Mouse (Mus musculus): ENCODE data around the gene Rxfp2. TPM values are rescaled to one million over a fixed set of nuclear protein-coding genes. Genes with fewer than 3 reads are reported as not detected.

Rxfp2 gene
- polyA plus RNA-seq, 1 experiment from 2014 or later: 1.0 TPM

DNA sequence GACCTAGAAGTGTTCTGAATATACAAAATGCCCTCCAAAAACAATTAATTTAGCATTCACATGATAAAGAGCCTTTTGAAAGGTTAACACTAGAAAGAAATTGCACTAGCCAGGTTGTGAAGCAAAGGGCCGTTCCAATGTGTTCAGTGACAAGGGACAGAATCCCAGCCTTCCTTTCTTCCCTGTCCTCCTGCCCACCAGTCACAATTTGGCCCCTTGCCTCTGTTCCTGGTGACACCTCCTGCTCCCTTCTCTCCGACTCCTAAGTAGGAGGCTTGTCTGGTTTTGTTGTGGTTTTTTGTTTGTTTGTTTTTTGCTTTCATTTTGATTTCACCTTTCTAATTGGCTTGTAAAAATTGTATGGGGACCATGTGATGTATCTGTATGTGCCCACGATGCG, 3.3 kb downstream of the Rxfp2 start:
- Histone ChIP-seq H3K9me3 (replicated peaks) (no peaks in the 10 kb centered on the region), H3K36me3 (no peaks in the 10 kb centered on the region), H3K9ac (no peak overlapping the region), H3K4me2 (replicated peaks) (no peak overlapping the region), H3K27ac (replicated peaks) (no peak overlapping the region), H3K4me3 (replicated peaks) (no peak overlapping the region), H3K27me3 (peaks cover 6% of the 10 kb centered on the region), H3K4me1 (no peaks in the 10 kb centered on the region)
- no peak for ATAC-seq (ENCODE audit: insufficient number of reproducible peaks, low FRiP score, low TSS enrichment, low read depth)
- 80% methylated on average over 4 of the region's 4 CpGs for WGBS

DNA sequence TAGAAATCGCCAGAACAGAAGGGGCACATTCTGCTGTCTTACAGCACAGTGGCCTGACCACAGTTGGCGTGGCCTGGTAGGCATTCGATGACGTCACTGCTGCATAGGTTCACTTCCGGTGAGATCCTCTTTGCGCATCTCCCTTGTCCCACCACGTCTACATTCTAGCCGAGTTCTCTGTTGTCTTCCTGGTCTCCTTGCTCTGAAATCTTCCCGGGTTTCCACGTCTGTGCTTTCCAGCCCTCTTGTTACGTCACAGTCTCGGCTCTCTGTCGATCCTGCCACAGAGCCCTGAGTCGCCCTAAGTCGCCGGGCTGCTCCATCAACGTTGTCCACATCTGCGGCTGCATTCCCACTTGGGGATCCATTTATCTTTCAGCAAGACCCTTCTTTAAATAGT, 4.1 kb downstream of the Rxfp2 start:
- no peaks in the 10 kb centered on the region for H3K9me3 ChIP-seq (replicated peaks)
- no peak overlapping the region for H3K4me2 ChIP-seq (replicated peaks)
- no peaks in the 10 kb centered on the region for H3K36me3 ChIP-seq
- no peak overlapping the region for H3K9ac ChIP-seq
- H3K27me3 ChIP-seq: peaks cover 6% of the 10 kb centered on the region
- H3K4me3 ChIP-seq (replicated peaks): no peak overlapping the region
- no peak overlapping the region for H3K27ac ChIP-seq (replicated peaks)
- H3K4me1 ChIP-seq: no peaks in the 10 kb centered on the region
- 83% methylated on average over 18 of the region's 18 CpGs for WGBS
- ATAC-seq (ENCODE audit: insufficient number of reproducible peaks, low FRiP score, low TSS enrichment, low read depth): no peak

DNA sequence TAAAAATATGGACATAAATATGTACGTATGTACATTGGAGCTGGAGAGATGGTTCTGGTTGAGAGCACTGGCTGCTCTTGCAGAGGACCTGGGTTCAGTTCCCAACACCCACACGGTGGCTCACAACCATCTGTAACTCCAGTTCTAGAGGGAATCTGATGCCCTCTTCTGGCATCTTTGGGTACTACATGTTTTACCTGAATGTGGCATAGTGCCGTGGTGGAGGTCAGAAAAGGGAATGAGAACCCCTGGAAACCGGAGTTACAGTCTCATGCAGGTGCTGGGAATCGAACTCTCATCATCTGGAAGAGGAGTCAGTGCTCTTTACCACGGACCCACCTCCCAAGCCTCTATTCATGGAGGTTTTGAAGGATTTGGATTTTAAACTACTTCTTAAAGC, 5.0 kb downstream of the Rxfp2 start:
- no peaks in the 10 kb centered on the region for H3K4me1 ChIP-seq
- H3K9me3 ChIP-seq (replicated peaks): no peaks in the 10 kb centered on the region
- H3K36me3 ChIP-seq: no peaks in the 10 kb centered on the region
- no peak overlapping the region for H3K27ac ChIP-seq (replicated peaks)
- H3K27me3 ChIP-seq: no peaks in the 10 kb centered on the region
- H3K4me2 ChIP-seq (replicated peaks): no peak overlapping the region
- WGBS: 89% methylated on average over 6 of the region's 6 CpGs
- H3K4me3 ChIP-seq (replicated peaks): no peak overlapping the region
- no peak overlapping the region for H3K9ac ChIP-seq
- ATAC-seq (ENCODE audit: insufficient number of reproducible peaks, low FRiP score, low TSS enrichment, low read depth): no peak

DNA sequence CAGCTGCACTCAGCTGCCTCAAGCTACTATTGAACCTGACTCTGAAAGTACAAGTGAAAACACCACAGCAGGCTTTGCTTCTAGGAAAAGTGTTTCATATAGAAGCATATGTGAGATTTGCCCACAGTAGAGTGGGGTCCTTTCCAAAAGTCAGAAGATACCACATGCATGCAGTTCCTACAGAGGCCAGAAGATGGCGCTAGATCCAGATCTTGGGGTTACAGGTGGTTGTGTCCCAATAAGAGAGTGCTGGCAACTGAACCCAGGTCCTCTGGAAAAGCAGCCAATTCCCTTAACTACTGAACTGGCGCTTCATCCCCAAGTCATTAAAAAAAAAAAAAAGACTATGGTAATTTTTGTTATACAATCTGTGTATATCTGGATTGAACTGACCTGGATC, 5.7 kb downstream of the Rxfp2 start:
- Histone ChIP-seq H3K4me2 (replicated peaks) (no peak overlapping the region), H3K36me3 (no peaks in the 10 kb centered on the region), H3K27me3 (no peaks in the 10 kb centered on the region), H3K27ac (replicated peaks) (no peak overlapping the region), H3K4me3 (replicated peaks) (no peak overlapping the region), H3K9me3 (replicated peaks) (no peaks in the 10 kb centered on the region), H3K9ac (no peak overlapping the region), H3K4me1 (no peaks in the 10 kb centered on the region)
- whole genome bisulfite sequencing: 68% methylated on average over 2 of the region's 2 CpGs
- ATAC-seq (ENCODE audit: insufficient number of reproducible peaks, low FRiP score, low TSS enrichment, low read depth): no peak

DNA sequence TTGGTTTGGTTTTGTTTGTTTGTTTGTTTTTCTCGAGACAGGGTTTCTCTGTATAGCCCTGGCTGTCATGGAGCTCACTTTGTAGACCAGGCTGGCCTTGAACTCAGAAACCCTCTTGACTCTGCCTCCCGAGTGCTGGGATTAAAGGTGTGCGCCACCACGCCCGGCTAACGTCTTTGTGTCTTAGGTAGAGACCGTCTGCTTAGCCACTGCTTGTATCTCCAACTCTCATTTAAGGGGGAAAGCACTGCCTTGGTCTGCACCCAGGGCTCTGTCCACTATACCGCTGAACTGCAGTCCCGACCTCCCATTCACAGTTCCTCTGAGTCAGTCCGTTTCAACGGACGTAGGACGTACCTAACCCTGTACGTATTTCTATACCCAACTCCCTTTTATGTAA, 6.4 kb downstream of the Rxfp2 start:
- H3K36me3 ChIP-seq: no peaks in the 10 kb centered on the region
- H3K4me2 ChIP-seq (replicated peaks): no peak overlapping the region
- no peak overlapping the region for H3K27ac ChIP-seq (replicated peaks)
- no peaks in the 10 kb centered on the region for H3K4me1 ChIP-seq
- no peaks in the 10 kb centered on the region for H3K9me3 ChIP-seq (replicated peaks)
- no peaks in the 10 kb centered on the region for H3K27me3 ChIP-seq
- H3K9ac ChIP-seq: no peak overlapping the region
- 92% methylated on average over 14 of the region's 14 CpGs for WGBS
- no peak overlapping the region for H3K4me3 ChIP-seq (replicated peaks)
- ATAC-seq (ENCODE audit: insufficient number of reproducible peaks, low FRiP score, low TSS enrichment, low read depth): no peak

DNA sequence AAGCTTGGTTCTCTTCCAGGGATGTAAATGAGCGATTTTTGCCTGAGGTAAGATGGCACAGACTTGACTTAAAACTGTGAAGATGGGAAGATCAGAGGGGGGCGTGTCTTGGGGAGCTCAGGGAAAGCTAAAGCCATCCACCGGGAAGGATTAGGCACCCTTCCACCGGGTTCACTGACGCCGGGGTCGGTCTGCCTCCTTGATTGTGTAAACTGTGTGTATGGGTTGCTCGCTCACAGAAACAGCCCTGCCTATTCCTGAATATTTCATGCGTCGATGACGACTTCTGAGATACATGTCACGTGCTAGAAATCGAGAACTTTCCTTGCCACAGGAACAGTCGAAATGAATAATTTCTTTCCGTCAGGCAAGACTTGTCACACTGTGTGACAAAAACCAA, 6.9 kb downstream of the Rxfp2 start:
- no peak overlapping the region for H3K27ac ChIP-seq (replicated peaks)
- H3K9ac ChIP-seq: no peak overlapping the region
- no peaks in the 10 kb centered on the region for H3K9me3 ChIP-seq (replicated peaks)
- no peaks in the 10 kb centered on the region for H3K36me3 ChIP-seq
- H3K4me3 ChIP-seq (replicated peaks): no peak overlapping the region
- H3K4me2 ChIP-seq (replicated peaks): no peak overlapping the region
- no peak for ATAC-seq (ENCODE audit: insufficient number of reproducible peaks, low FRiP score, low TSS enrichment, low read depth)
- no peaks in the 10 kb centered on the region for H3K4me1 ChIP-seq
- H3K27me3 ChIP-seq: no peaks in the 10 kb centered on the region
- 82% methylated on average over 15 of the region's 15 CpGs for WGBS

DNA sequence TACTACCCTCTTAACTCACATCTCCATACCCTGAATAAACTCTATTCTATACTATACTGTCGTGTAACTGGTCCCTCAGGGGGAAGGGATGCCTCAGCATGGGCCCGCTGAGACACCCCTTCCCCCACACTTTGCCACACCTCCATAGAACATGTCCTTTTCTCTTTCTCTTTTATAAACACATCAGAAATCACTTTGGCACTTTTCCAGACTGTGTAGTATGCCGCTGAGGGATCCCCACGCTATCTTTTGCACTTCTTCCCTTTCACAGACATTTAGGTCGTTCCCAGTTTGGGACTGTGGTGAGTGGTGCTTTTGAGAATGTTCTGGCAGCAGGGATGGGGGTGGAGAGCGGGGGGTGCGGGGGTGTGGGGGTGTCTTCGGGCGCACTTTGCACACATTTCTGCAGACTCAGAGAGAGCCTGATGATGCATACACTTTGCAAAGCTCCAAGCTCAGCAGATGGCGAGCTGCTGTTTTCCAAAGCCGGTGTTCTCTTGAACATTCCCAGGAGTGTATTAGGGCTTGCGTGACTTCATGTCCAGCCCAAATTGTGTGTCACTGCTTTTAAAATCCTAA, 8.1 kb downstream of the Rxfp2 start:
- WGBS: 81% methylated on average over 12 of the region's 12 CpGs
- H3K4me2 ChIP-seq (replicated peaks): no peak overlapping the region
- H3K4me1 ChIP-seq: no peaks in the 10 kb centered on the region
- ATAC-seq (ENCODE audit: insufficient number of reproducible peaks, low FRiP score, low TSS enrichment, low read depth): no peak
- no peaks in the 10 kb centered on the region for H3K27me3 ChIP-seq
- H3K4me3 ChIP-seq (replicated peaks): no peak overlapping the region
- no peaks in the 10 kb centered on the region for H3K9me3 ChIP-seq (replicated peaks)
- no peak overlapping the region for H3K9ac ChIP-seq
- H3K27ac ChIP-seq (replicated peaks): no peak overlapping the region
- H3K36me3 ChIP-seq: no peaks in the 10 kb centered on the region

DNA sequence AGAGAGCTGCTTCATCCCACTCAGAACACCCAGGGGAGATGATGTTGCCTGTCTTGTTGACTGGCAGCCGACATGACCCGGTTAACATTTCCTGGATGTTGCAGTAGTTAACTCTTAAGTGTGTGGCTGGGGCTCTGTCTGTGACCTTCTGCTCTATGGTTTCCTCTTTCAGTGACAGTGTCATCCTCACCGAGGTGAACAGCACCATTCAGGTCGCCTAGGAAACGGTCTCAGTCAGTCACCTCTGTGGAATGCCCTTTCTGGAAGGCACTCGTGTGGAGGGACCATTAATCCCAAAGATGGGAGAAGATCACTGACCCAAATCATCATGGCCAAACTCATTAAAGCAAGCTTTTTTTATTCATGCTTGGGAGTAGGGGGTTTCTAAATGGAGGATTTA, 12.7 kb downstream of the Rxfp2 start:
- Histone ChIP-seq H3K27ac (replicated peaks) (no peak overlapping the region), H3K36me3 (no peaks in the 10 kb centered on the region), H3K4me1 (peaks cover 3% of the 10 kb centered on the region; the same call in 1 of the 2 replicates), H3K27me3 (no peaks in the 10 kb centered on the region), H3K4me3 (replicated peaks) (no peak overlapping the region), H3K4me2 (replicated peaks) (no peak overlapping the region), H3K9ac (no peak overlapping the region), H3K9me3 (replicated peaks) (no peaks in the 10 kb centered on the region)
- 26% methylated on average over 6 of the region's 6 CpGs for WGBS
- no peak for ATAC-seq (ENCODE audit: insufficient number of reproducible peaks, low FRiP score, low TSS enrichment, low read depth)

DNA sequence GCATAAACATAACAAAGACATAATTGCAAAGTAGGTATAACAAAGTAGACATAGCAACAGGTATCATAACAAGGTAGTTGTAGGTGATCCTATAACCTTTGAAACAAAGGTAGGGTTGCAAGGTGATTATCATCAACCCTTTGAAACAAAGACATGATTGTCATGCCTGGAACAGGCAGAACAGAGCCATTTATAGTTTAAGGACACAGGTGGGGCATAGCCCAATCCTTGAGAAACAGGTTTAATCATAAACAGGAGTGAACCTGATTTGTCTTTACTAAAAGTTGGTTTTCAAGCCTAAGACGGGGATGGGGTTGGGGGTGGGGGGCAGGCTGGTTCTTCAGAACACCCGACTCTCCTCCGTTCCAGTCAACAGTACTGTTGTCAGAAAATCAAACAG, 13.2 kb downstream of the Rxfp2 start:
- Histone ChIP-seq H3K27ac (replicated peaks) (no peak overlapping the region), H3K36me3 (no peaks in the 10 kb centered on the region), H3K4me1 (peaks cover 3% of the 10 kb centered on the region; the same call in 1 of the 2 replicates), H3K4me3 (replicated peaks) (no peak overlapping the region), H3K9me3 (replicated peaks) (no peaks in the 10 kb centered on the region), H3K27me3 (no peaks in the 10 kb centered on the region), H3K4me2 (replicated peaks) (no peak overlapping the region), H3K9ac (no peak overlapping the region)
- 64% methylated on average over 3 of the region's 3 CpGs for WGBS
- no peak for ATAC-seq (ENCODE audit: insufficient number of reproducible peaks, low FRiP score, low TSS enrichment, low read depth)

DNA sequence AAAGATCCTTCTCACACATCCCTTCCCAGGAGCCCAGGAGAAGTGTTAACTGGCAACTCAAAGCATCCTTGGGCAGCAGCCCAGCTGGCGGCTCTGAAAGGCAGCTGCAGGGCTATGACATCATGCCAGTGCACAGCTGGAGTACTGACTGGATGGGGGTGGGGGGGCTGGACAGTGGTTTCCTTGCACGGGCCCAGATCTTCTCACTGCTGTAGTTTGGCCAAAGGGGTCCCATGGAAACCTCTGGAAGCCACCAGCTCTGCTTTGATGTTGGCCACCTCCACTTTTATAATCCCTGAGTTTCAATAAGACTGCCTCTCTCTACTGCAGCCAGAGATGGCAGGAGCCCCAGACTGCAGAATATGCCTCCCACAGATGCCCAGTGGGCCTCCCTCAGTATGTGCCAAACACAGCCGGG, 13.6 kb downstream of the Rxfp2 start:
- WGBS: 47% methylated on average over 3 of the region's 3 CpGs
- H3K4me2 ChIP-seq (replicated peaks): no peak overlapping the region
- no peaks in the 10 kb centered on the region for H3K27me3 ChIP-seq
- no peaks in the 10 kb centered on the region for H3K36me3 ChIP-seq
- H3K9ac ChIP-seq: no peak overlapping the region
- ATAC-seq (ENCODE audit: insufficient number of reproducible peaks, low FRiP score, low TSS enrichment, low read depth): 0 out of 2 replicates have a peak, but pooled peaks have one; percentile 69
- no peak overlapping the region for H3K4me3 ChIP-seq (replicated peaks)
- H3K9me3 ChIP-seq (replicated peaks): no peaks in the 10 kb centered on the region
- H3K27ac ChIP-seq (replicated peaks): no peak overlapping the region
- H3K4me1 ChIP-seq: peaks cover 3% of the 10 kb centered on the region; the same call in 1 of the 2 replicates

DNA sequence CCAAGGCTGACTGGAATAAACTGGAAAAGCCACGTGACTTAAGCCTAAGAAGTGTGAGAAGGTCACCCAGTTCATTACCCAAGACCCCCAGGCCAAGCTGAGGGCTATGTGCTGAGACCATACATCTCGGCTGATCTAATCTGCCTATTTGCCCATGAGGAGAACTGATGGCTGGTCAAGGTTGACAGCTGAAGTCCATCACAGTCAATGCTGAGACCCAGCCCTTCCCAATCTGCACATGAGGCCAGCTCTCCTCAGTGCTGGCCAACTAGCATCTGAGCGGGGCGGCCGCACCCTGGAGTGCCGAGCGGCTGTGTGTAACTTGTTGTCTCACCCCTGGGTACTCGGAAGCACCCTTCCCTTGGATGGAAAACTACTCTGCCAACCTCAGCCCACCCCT, 17.8 kb downstream of the Rxfp2 start:
- 81% methylated on average over 8 of the region's 8 CpGs for WGBS
- no peaks in the 10 kb centered on the region for H3K27me3 ChIP-seq
- ATAC-seq (ENCODE audit: insufficient number of reproducible peaks, low FRiP score, low TSS enrichment, low read depth): no peak
- no peak overlapping the region for H3K9ac ChIP-seq
- H3K36me3 ChIP-seq: no peaks in the 10 kb centered on the region
- H3K9me3 ChIP-seq (replicated peaks): no peaks in the 10 kb centered on the region
- peaks cover 3% of the 10 kb centered on the region; the same call in 1 of the 2 replicates for H3K4me1 ChIP-seq
- H3K4me3 ChIP-seq (replicated peaks): no peak overlapping the region
- H3K4me2 ChIP-seq (replicated peaks): no peak overlapping the region
- no peak overlapping the region for H3K27ac ChIP-seq (replicated peaks)

DNA sequence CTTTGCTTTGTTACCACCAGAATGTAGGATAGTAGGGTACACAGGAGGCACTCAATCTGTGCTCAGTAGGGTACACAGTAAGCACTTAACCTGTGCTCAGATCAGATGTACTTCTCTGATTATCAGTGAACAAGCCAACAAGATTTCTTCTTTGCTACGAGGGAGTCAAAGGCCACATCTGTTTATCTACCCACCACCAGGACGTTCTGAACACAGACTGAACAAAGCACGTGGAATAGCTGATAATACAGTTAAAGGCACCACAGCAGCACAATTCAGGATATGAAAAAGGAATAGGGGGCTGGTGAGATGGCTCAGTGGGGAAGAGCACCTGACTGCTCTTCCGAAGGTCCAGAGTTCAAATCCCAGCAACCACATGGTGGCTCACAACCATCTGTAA, 18.4 kb downstream of the Rxfp2 start:
- Histone ChIP-seq H3K9me3 (replicated peaks) (no peaks in the 10 kb centered on the region), H3K27ac (replicated peaks) (no peak overlapping the region), H3K4me2 (replicated peaks) (no peak overlapping the region), H3K4me3 (replicated peaks) (no peak overlapping the region), H3K27me3 (no peaks in the 10 kb centered on the region), H3K36me3 (no peaks in the 10 kb centered on the region), H3K9ac (no peak overlapping the region), H3K4me1 (peaks cover 3% of the 10 kb centered on the region; the same call in 1 of the 2 replicates)
- ATAC-seq (ENCODE audit: insufficient number of reproducible peaks, low FRiP score, low TSS enrichment, low read depth): no peak
- WGBS: 66% methylated on average over 4 of the region's 4 CpGs
